Comparison of ENCODE assay signal across 8 mouse cellular contexts in the genomic region with DNA sequence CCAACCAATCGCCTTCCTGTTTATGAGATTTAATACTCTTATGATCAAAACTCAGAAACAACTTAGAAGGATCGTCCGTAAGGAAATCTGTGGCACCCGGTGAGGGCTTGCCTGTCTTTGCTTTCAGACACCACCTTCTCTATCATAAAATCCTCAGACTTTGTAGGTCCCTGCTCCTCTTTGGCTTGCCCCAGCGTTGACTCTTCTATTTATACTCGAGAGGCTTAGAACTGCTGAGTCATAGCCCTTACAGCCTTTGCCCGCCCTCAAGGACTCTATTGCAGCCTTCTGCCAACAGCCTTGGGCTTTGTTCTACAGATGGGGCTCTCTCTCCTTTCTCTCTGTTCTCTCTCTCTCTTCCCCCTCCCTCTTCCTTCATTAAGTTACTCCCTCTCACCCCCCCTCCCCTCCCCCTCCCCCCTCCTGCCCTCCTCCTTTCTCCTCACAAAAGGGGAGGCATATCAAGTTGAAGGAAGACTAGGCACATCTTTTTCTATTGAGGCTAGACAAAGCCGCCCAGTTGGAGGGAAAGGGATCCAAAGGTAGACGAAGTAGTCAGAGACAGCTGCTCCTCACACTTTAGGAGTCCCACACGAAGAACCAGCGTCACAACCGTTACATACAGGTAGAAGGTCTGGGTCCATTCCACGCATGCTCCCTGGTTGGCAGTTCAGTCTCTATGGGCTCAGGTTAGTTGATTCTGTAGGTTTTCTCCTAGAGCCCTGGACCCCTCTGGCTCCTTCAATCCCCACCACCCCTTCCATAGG. TPM values are rescaled to one million over a fixed set of nuclear protein-coding genes. Genes with fewer than 3 reads are reported as not detected.
DNase-seq lines count a peak whose midpoint lies in the region; ATAC-seq and TF ChIP-seq lines count a peak whose summit lies in the region.
"Had no signal": no experiment of that assay in that cellular context is flagged by ENCODE, and none has a peak within 500 bp of the region (broad histone marks: within the 10 kb centered on the region; RNA-seq: fewer than 3 reads in every experiment).

No protein-coding gene starts in this region.

- no peaks in the 10 kb centered on the region for H3K4me1 ChIP-seq in ES-Bruce4 (ENCODE audit: control insufficient read depth, insufficient read depth, low read length)
- peaks cover 40% of the 10 kb centered on the region for H3K4me1 ChIP-seq in kidney, embryonic 15.5 days

- no peaks in the 10 kb centered on the region for H3K27me3 ChIP-seq in ES-Bruce4 (ENCODE audit: control insufficient read depth, insufficient read depth, low read length, poor library complexity, severe bottlenecking)
- H3K27me3 ChIP-seq in kidney, embryonic 15.5 days, result no peaks in the 10 kb centered on the region
- H3K27me3 ChIP-seq: embryonic facial prominence, embryonic 12.5 days had no signal

- peak; percentile 88 for TF ChIP-seq EP300 in ES-Bruce4 (IDR thresholded peaks at IDR 0.05; ENCODE audit: insufficient read depth, low read depth, low read length)

- H3K27ac ChIP-seq in ES-Bruce4 (ENCODE audit: insufficient read depth, low read length), result peak overlapping the region; percentile 97
- H3K27ac ChIP-seq in kidney, embryonic 15.5 days, result peak overlapping the region; percentile 64
- H3K27ac ChIP-seq: embryonic facial prominence, embryonic 12.5 days had no signal

- no peak overlapping the region for H3K4me2 ChIP-seq in kidney, embryonic 15.5 days
- H3K4me2 ChIP-seq: embryonic facial prominence, embryonic 12.5 days had no signal

- peak; percentile 73 for DNase-seq in adipocyte (ENCODE audit: low spot score)
- peak; percentile 74 to 81 for DNase-seq in heart, adult 18-20 months
- no peak for DNase-seq in layer of hippocampus, postnatal 25 days (ENCODE audit: extremely low spot score in 1 of 2, low spot score in 1 of 2)
- DNase-seq in B cell, adult 2 months, result no peak

- no peak for ATAC-seq in kidney, embryonic 15.5 days (replicated peaks; ENCODE audit: low FRiP score)
- peak; percentile 99 for ATAC-seq in megakaryocyte progenitor cell, adult 5-6 weeks (replicated peaks; ENCODE audit: poor library complexity)

- H3K9me3 ChIP-seq in ES-Bruce4 (replicated peaks; ENCODE audit: control insufficient read depth, insufficient read depth, low read length, poor library complexity, severe bottlenecking), result no peaks in the 10 kb centered on the region
- H3K9me3 ChIP-seq in kidney, embryonic 15.5 days (replicated peaks), result no peaks in the 10 kb centered on the region
- H3K9me3 ChIP-seq: embryonic facial prominence, embryonic 12.5 days had no signal

- peak overlapping the region; percentile 89 for H3K9ac ChIP-seq in ES-Bruce4 (ENCODE audit: low read depth, poor library complexity, severe bottlenecking)
- no peak overlapping the region for H3K9ac ChIP-seq in kidney, embryonic 15.5 days
- H3K9ac ChIP-seq: embryonic facial prominence, embryonic 12.5 days had no signal

- peak overlapping the region; percentile 59 for H3K4me3 ChIP-seq in ES-Bruce4 (ENCODE audit: low read depth, low read length)
- H3K4me3 ChIP-seq in kidney, embryonic 15.5 days (replicated peaks), result no peak overlapping the region
- H3K4me3 ChIP-seq: embryonic facial prominence, embryonic 12.5 days had no signal

- no peaks in the 10 kb centered on the region for H3K36me3 ChIP-seq in ES-Bruce4 (ENCODE audit: control insufficient read depth, insufficient read depth, low read length, poor library complexity, severe bottlenecking)
- no peaks in the 10 kb centered on the region for H3K36me3 ChIP-seq in kidney, embryonic 15.5 days
- H3K36me3 ChIP-seq: embryonic facial prominence, embryonic 12.5 days had no signal

- no peak for TF ChIP-seq CTCF in ES-Bruce4 (IDR thresholded peaks at IDR 0.05; ENCODE audit: low read depth, low read length)

- peak; percentile 59 for TF ChIP-seq POLR2A in ES-Bruce4 (IDR thresholded peaks at IDR 0.05; ENCODE audit: insufficient read depth, low read length)

- WGBS in kidney, embryonic 15.5 days, result 57% methylated on average over 13 of the region's 13 CpGs

RNA-seq across cellular contexts. Expression of a gene that starts 10.6 kb away (rescaled TPM):
- 102 and 105 TPM in 2 replicates for polyA plus RNA-seq in ES-Bruce4 (2011; ENCODE audit: insufficient read depth, insufficient read length, low read depth, missing spikeins)
- 10 to 100 TPM; 38.5 to 41.7 TPM for total RNA-seq in heart, adult 18-20 months (2021)
- 131 and 133 TPM in 2 replicates for polyA plus RNA-seq in kidney, embryonic 15.5 days (2015; fragmentation: Nextera tagmentation; extraction: Ambion mirVana)
- 54.1 and 58.4 TPM in 2 replicates for total RNA-seq in megakaryocyte progenitor cell, adult 5-6 weeks (2015)
- total RNA-seq in megakaryocyte progenitor cell, adult 5-6 weeks (2017), result 61.0 and 67.1 TPM in 2 replicates
- total RNA-seq in layer of hippocampus, postnatal 25 days (2021), result 100 to 1,000 TPM in 1 of 2 experiments, 10 to 100 TPM in 1; 93.9 to 105 TPM

RNA-seq across cellular contexts. Expression of a gene that starts 43.5 kb away (rescaled TPM):
- polyA plus RNA-seq in ES-Bruce4 (2011; ENCODE audit: insufficient read depth, insufficient read length, low read depth, missing spikeins), result 40.8 and 48.6 TPM in 2 replicates
- total RNA-seq in heart, adult 18-20 months (2021), result 10 to 100 TPM; 11.8 to 13.5 TPM
- polyA plus RNA-seq in kidney, embryonic 15.5 days (2015; fragmentation: Nextera tagmentation; extraction: Ambion mirVana), result 17.5 and 18.2 TPM in 2 replicates
- 32.1 and 36.6 TPM in 2 replicates for total RNA-seq in megakaryocyte progenitor cell, adult 5-6 weeks (2015)
- total RNA-seq in megakaryocyte progenitor cell, adult 5-6 weeks (2017), result 28.5 and 38.8 TPM in 2 replicates
- total RNA-seq in layer of hippocampus, postnatal 25 days (2021), result 10 to 100 TPM; 31.2 to 35.8 TPM

Comparison
In these comparisons a context has a peak if more than half of its experiments do, and no peak if none do; other contexts are left out.
1. DNase-seq: peak in adipocyte (single experiment) and heart, adult 18-20 months (2 of 2); none in layer of hippocampus, postnatal 25 days (0 of 2) and B cell, adult 2 months (0 of 2).